Mouse (Mus musculus) embryonic facial prominence, embryonic 10.5 days (tissue): ENCODE measurements around the gene Hace1. TPM values are rescaled to one million over a fixed set of nuclear protein-coding genes. Genes with fewer than 3 reads are reported as not detected.

ENCODE experiments used
- DNase-seq: peaks from one replicate; pipeline ENCODE4 v3.0.0-alpha.2; 2017; ENCODE audit warnings: low spot score
- H3K27ac ChIP-seq: fragments of 300-500 bp; sonication (generic); replicated peaks from 2 replicates; pipeline ENCODE4 v1.5.1; 2016; ENCODE audit warnings: mild to moderate bottlenecking
- H3K27me3 ChIP-seq: fragments of 300-500 bp; sonication (generic); replicated peaks from 2 replicates; pipeline ENCODE4 v1.6.1; 2016; ENCODE audit warnings: low read depth, mild to moderate bottlenecking; ENCODE audit not compliant: poor library complexity, severe bottlenecking
- H3K36me3 ChIP-seq: fragments of 300-500 bp; sonication (generic); replicated peaks from 2 replicates; pipeline ENCODE4 v1.6.1; 2016; ENCODE audit warnings: mild to moderate bottlenecking, moderate library complexity
- H3K4me1 ChIP-seq: fragments of 300-500 bp; sonication (generic); 2 replicates; pipeline ENCODE4 v1.6.1; 2016
- H3K4me3 ChIP-seq: fragments of 300-500 bp; sonication (generic); 2 replicates; pipeline ENCODE4 v1.5.1; 2016; ENCODE audit warnings: mild to moderate bottlenecking, moderate library complexity
- H3K9me3 ChIP-seq: fragments of 300-500 bp; sonication (generic); 2 replicates; pipeline ENCODE4 v1.6.1; 2016; ENCODE audit warnings: mild to moderate bottlenecking
- WGBS: fragments of 180-500 bp; shearing (Covaris S2); methylation state at CpG from one replicate; pipeline ENCODE4 v1.1.7; 2016; 5-methylcytosine and 5-hydroxymethylcytosine counted together
- polyA plus RNA-seq: library from polyadenylated mRNA; unstranded; fragments of >200 nt; fragmentation: Nextera tagmentation; extraction: Ambion mirVana; gene quantifications from 2 replicates; pipeline ENCODE4 v1.2.1, GENCODE M21; 2016

Hace1 gene
- polyA plus RNA-seq, 1 experiment from 2014 or later = 24.9 TPM

DNA sequence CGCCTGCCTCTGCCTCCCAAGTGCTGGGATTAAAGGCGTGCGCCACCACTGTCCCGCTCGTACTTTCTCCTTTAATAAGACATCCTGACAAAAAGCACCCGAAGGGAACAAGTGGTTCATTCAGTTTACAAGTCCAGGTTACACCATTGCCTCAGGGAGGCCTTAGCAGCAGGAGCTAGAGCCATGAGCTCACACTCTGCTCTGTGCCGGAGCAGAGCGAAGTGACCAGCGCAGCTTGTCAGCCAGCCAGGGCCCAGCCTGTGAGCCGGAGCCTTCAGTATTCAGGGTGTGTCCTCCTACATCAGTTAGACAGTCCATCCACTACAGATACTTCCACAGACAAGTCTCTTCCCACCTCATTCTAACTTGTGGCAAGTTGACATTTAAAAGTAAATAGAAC, 55.0 kb downstream of the Hace1 start:
- Histone ChIP-seq H3K4me3 (no peak overlapping the region), H3K9me3 (no peaks in the 10 kb centered on the region)
- 87% methylated on average over 10 of the region's 10 CpGs for WGBS

GRCm38 (mm10) chr10:45635201-45635600, 57.6 kb downstream of the Hace1 start:
- H3K4me1 ChIP-seq = no peaks in the 10 kb centered on the region
- WGBS = 82% methylated on average over 3 of the region's 3 CpGs

More for the DNA sequence above, 55.0 kb downstream of the Hace1 start:
- no peak overlapping the region for H3K27ac ChIP-seq
- peaks cover 2% of the 10 kb centered on the region; the same call in 1 of the 2 replicates for H3K36me3 ChIP-seq
- DNase-seq = no peak
- no peaks in the 10 kb centered on the region for H3K4me1 ChIP-seq
- H3K27me3 ChIP-seq = no peaks in the 10 kb centered on the region

DNA sequence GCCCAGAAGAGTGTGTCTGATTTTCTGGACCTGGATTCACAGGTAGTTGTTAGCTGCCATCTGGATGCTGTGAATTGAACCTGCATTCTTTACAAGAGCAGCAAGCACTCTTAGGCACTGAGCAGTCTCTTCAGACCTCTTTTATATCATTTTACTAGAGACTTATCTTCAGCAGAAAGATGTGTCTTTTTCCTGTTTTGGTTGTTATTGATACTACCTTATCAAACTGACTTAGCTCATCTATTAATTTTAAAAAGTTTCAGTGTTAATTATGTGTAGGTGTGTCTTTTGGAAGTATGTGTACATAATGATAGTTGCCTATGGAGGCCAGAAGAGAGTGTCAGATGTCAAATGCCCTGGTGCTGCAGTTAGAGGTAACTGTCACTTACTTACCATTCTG, 62.1 kb downstream of the Hace1 start:
- no peak for DNase-seq
- H3K4me1 ChIP-seq = no peaks in the 10 kb centered on the region
- H3K36me3 ChIP-seq = peaks cover 28% of the 10 kb centered on the region
- no peak overlapping the region for H3K27ac ChIP-seq
- H3K27me3 ChIP-seq = no peaks in the 10 kb centered on the region
- H3K9me3 ChIP-seq = 0 out of 2 replicates have a peak, but pooled peaks cover 3% of the 10 kb centered on the region
- no peak overlapping the region for H3K4me3 ChIP-seq

More at GRCm38 (mm10) chr10:45635201-45635600, 57.6 kb downstream of the Hace1 start:
- DNase-seq = no peak
- Histone ChIP-seq H3K9me3 (no peaks in the 10 kb centered on the region), H3K27me3 (no peaks in the 10 kb centered on the region), H3K36me3 (peaks cover 13% of the 10 kb centered on the region), H3K4me3 (no peak overlapping the region), H3K27ac (no peak overlapping the region)

DNA sequence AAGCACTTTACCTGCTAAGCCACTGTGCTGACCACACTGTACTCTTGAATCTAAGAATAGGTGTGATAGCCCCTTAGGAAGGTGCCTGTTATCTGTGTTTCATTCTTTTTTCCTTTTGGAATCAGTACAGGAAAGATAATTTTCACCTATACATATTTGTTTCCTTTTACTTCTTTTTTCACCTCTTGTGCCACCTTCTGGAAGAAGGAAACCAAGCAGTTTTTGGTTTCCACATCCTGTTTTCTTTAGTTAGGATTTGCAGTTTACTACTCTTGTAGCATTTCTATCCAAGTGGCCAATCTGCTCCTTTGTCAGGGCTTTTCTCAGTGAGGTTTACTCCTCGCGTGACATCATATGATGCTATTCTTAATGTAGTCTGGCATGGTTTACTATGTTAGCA, 76.4 kb downstream of the Hace1 start:
- DNase-seq = no peak
- Histone ChIP-seq H3K36me3 (peaks cover 34% of the 10 kb centered on the region), H3K9me3 (no peaks in the 10 kb centered on the region), H3K4me1 (no peaks in the 10 kb centered on the region), H3K27ac (no peak overlapping the region), H3K4me3 (no peak overlapping the region), H3K27me3 (no peaks in the 10 kb centered on the region)
- 95% methylated on average over 2 of the region's 2 CpGs for WGBS

- Histone ChIP-seq H3K27ac (no peak overlapping the region), H3K4me1 (no peaks in the 10 kb centered on the region), H3K9me3 (peaks cover 8% of the 10 kb centered on the region; the same call in 1 of the 2 replicates), H3K36me3 (peaks cover 42% of the 10 kb centered on the region), H3K4me3 (no peak overlapping the region), H3K27me3 (no peaks in the 10 kb centered on the region)
- WGBS = 91% methylated on average over 9 of the region's 9 CpGs
- no peak for DNase-seq
These were observed 84.4 kb downstream of the Hace1 start for GRCm38 (mm10) chr10:45662015-45662414.

DNA sequence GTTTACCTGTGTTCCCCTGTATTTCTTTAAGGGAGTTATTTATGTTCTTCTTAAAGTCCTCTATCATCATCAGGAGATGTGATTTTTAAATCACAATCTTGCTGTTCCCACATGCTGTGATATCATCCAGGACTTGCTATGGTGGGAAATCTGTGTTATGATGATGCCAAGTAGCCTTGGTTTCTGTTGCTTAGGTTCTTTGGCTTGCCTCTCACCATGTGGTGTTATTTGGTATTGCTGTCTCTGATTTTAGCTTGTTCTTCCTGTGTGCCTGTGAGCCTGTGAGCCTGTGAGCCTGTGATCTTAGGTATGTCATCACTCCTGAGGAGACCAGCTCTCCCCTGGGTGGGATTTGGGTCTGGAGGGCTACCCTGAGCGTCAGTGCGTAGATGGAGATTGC, 90.6 kb downstream of the Hace1 start:
- Histone ChIP-seq H3K4me3 (no peak overlapping the region), H3K36me3 (peaks cover 37% of the 10 kb centered on the region), H3K27ac (no peak overlapping the region), H3K27me3 (no peaks in the 10 kb centered on the region), H3K4me1 (peaks cover 8% of the 10 kb centered on the region), H3K9me3 (peaks cover 11% of the 10 kb centered on the region; the same call in 1 of the 2 replicates)
- DNase-seq = no peak
- 90% methylated on average over 2 of the region's 2 CpGs for WGBS

GRCm38 (mm10) chr10:45676796-45677195, 99.2 kb downstream of the Hace1 start:
- H3K27me3 ChIP-seq = no peaks in the 10 kb centered on the region
- no peak overlapping the region for H3K4me3 ChIP-seq
- DNase-seq = no peak
- no peaks in the 10 kb centered on the region for H3K9me3 ChIP-seq
- no peak overlapping the region for H3K27ac ChIP-seq
- H3K4me1 ChIP-seq = peaks cover 14% of the 10 kb centered on the region
- H3K36me3 ChIP-seq = peaks cover 24% of the 10 kb centered on the region

DNA sequence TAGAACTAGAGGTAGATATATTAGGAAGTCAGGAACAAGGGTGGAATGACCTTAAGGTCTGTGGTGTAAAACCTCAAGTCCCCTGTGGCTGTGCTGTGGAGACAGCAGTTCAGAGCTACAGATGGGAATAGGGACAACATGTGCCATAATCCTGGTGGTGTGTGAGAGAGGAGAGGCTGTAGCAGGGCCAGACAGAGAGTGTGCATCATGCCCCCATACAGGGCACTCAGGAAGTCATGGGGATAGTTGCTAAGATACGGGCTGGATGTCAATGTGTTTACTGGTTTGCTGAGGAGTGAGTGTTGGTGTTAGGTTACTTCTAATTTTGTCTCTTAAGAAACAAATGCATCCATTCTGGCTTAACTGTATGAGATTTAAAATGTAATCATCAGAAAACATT, 108.6 kb downstream of the Hace1 start:
- Histone ChIP-seq H3K36me3 (peaks cover 15% of the 10 kb centered on the region), H3K27ac (no peak overlapping the region), H3K4me3 (no peak overlapping the region), H3K9me3 (no peaks in the 10 kb centered on the region), H3K27me3 (no peaks in the 10 kb centered on the region), H3K4me1 (no peaks in the 10 kb centered on the region)
- WGBS = 83% methylated on average over 1 of the region's 1 CpGs
- no peak for DNase-seq

DNA sequence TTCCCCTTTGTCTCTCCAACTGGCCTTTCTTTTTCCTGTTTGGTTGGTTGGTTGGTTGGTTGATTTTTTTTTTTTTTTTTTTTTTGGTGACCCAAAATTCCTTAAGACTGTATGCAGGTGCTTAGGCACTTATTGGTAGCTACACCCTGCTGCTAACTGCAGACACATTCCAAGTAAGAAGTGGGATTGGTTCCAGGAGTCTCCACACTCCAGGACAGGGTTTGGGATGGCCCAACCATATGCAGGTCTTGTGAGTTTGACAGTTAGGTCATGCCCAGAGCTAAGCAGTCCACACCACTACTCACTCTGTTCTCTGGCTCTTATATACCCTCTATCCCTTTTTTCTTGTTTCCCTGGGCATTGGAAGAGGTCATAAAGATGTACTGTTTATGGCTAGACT, 117.3 kb downstream of the Hace1 start:
- H3K27me3 ChIP-seq = no peaks in the 10 kb centered on the region
- H3K4me1 ChIP-seq = 0 out of 2 replicates have a peak, but pooled peaks cover 4% of the 10 kb centered on the region
- no peak for DNase-seq
- H3K27ac ChIP-seq = no peak overlapping the region
- no peaks in the 10 kb centered on the region for H3K9me3 ChIP-seq
- H3K36me3 ChIP-seq = peaks cover 6% of the 10 kb centered on the region; the same call in 1 of the 2 replicates
- no peak overlapping the region for H3K4me3 ChIP-seq

GRCm38 (mm10) chr10:45695522-45695921, 117.9 kb downstream of the Hace1 start:
- Histone ChIP-seq H3K27me3 (no peaks in the 10 kb centered on the region), H3K4me1 (0 out of 2 replicates have a peak, but pooled peaks cover 4% of the 10 kb centered on the region), H3K36me3 (peaks cover 6% of the 10 kb centered on the region; the same call in 1 of the 2 replicates), H3K27ac (no peak overlapping the region), H3K9me3 (no peaks in the 10 kb centered on the region), H3K4me3 (no peak overlapping the region)
- 92% methylated on average over 1 of the region's 1 CpGs for WGBS
- no peak for DNase-seq

DNA sequence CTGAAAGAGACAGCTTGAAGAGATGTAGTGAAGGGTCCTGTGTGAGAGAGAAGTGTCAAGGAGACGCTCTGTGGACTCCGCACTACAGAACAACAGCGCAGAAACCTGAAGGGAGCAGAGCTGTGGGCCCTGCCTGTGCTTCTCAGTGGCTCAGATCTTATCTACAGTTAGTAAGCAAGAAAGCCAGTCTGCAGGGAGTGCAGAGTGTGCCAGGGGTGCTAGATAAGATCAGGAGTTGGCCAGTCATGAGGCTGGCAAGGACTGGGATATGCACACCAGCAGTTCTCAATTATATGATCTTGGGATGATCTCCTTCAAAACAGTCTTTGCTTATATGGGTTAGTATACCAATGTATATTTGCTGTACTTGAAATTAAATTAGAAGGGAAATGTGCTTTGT, 121.3 kb downstream of the Hace1 start:
- 0 out of 2 replicates have a peak, but pooled peaks cover 4% of the 10 kb centered on the region for H3K4me1 ChIP-seq
- H3K27ac ChIP-seq = no peak overlapping the region
- WGBS = 82% methylated on average over 3 of the region's 3 CpGs
- no peaks in the 10 kb centered on the region for H3K27me3 ChIP-seq
- peaks cover 19% of the 10 kb centered on the region for H3K36me3 ChIP-seq
- no peak for DNase-seq
- no peak overlapping the region for H3K4me3 ChIP-seq
- H3K9me3 ChIP-seq = no peaks in the 10 kb centered on the region

DNA sequence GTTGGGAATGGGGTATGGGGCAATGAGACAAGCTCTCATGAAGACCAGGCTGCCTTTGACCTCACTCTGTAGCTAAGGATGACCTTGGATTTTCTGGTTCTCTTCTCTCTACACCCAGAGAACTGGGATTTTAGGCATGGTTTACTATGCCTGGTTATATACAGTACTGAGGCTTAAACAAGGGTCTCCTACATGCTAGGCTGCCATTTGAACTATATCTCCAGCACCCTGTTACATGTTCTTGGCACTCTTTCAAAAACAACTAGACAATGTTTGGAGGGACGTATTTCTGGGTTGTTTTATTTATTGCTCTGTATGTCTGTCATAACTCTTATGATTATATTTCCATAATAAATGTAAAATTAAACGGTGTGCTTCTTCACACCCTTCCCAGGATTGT, 129.2 kb downstream of the Hace1 start:
- Histone ChIP-seq H3K4me1 (no peaks in the 10 kb centered on the region), H3K4me3 (no peak overlapping the region), H3K27ac (no peak overlapping the region), H3K36me3 (peaks cover 30% of the 10 kb centered on the region), H3K9me3 (no peaks in the 10 kb centered on the region), H3K27me3 (no peaks in the 10 kb centered on the region)
- WGBS = 87% methylated on average over 2 of the region's 2 CpGs
- DNase-seq = no peak

- Histone ChIP-seq H3K9me3 (no peaks in the 10 kb centered on the region), H3K4me1 (no peaks in the 10 kb centered on the region), H3K4me3 (no peak overlapping the region), H3K27me3 (no peaks in the 10 kb centered on the region), H3K36me3 (peaks cover 38% of the 10 kb centered on the region), H3K27ac (no peak overlapping the region)
- WGBS = 94% methylated on average over 3 of the region's 3 CpGs
- no peak for DNase-seq
These were observed 133.2 kb downstream of the Hace1 start for GRCm38 (mm10) chr10:45710848-45711247.

DNA sequence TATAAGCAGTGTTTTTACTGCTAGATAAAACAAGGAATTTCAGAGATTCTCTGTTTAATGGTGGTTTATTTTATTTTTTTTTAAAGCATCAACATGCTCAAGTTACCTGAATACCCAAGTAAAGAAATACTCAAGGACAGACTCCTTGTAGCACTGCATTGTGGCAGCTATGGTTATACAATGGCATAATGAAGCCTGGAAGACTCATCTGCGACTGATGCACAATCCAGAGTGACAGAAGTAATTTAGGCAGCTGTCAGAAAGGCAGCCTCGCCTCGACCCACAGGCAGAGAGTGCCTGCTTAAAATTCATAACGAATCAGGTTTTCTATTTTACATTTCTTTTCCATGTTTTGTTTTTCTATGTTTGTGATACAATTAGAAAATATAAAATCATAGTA, 133.7 kb downstream of the Hace1 start:
- H3K36me3 ChIP-seq = peaks cover 42% of the 10 kb centered on the region
- 66% methylated on average over 4 of the region's 4 CpGs for WGBS
- no peak overlapping the region for H3K27ac ChIP-seq
- H3K4me1 ChIP-seq = no peaks in the 10 kb centered on the region
- no peaks in the 10 kb centered on the region for H3K9me3 ChIP-seq
- DNase-seq = no peak
- no peak overlapping the region for H3K4me3 ChIP-seq
- H3K27me3 ChIP-seq = no peaks in the 10 kb centered on the region
